Mouse (Mus musculus): ENCODE measurements around the gene Amph.
"Not testable (repeated sequence)": the region's sequence is repeated elsewhere in the genome, so short reads cannot be mapped to it uniquely, and the experiment has no call there.

Amph gene

DNA sequence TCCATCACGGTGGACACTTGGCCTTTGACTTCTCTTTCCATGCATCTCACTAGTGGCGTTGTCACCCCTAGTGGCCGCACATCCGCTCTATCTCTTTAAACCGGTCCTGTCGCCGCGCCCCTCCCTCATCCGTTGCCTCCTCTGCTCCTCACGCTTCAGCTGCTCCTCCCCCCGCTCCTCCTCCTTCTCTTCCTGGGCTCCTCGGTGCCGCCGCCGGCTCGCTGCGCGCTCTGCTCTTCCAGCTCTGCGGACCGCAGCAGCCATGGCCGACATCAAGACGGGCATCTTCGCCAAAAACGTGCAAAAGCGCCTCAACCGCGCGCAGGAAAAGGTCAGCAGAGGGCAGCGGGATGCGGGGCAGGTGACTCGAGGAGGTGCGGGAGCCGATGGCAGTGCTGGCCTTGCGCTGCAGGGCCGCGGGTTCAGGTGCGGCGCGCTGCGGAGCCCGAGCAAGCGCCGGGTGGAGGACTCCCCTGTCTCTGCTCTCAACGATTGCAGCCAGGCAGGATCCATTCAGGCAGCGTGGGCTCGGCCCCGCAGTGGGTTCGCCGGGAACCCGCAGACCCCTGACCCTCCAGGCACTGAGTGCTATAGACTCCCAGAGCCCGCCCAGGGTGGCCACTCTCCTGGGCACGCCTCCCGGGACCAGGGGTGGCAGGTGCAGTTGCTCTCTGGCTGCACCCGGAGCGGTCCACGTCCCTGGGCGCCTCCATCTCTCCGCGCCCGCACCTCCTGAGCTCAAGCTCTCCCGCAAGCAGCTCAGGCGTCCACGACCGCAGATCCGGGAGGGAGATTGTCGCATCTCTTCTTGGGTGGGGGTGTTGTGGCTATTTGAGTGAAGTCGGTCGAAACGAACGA lies at the start of gene Amph:
Gene Amph (plus strand): TSS at position 35 of the 858 bp plus-strand sequence.
- peak; percentile 89 to 90 for DNase-seq (ENCODE audit: low spot score in 2 of 2)

- DNase-seq (ENCODE audit: low spot score in 2 of 2), result no peak
These were observed 44.4 kb upstream of the Amph start for GRCm38 (mm10) chr13:18903623-18904022.

- DNase-seq (ENCODE audit: low spot score in 2 of 2), result no peak
These were observed 33.2 kb upstream of the Amph start for GRCm38 (mm10) chr13:18914774-18915173.

DNA sequence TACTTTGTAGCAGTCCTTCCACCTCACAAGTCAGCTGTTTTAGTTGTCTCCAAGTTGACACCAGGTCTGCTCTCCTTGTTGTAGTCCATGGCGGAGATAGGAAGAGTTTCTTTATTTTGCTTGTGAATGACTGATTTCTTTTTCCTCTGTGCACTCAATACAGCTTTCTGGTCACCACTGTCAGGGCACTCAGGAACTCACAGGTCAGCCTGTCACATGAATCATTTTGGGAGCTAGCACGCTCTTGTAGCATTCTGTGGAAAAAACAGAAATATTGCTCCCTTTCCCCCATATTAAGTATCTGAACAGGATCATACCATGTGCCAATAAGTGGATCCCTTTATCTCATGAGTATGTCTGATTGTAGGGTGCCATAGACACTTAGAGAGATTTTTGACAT lies 14.8 kb upstream of the Amph start:
- not testable (repeated sequence) for DNase-seq (ENCODE audit: low spot score in 2 of 2)

DNA sequence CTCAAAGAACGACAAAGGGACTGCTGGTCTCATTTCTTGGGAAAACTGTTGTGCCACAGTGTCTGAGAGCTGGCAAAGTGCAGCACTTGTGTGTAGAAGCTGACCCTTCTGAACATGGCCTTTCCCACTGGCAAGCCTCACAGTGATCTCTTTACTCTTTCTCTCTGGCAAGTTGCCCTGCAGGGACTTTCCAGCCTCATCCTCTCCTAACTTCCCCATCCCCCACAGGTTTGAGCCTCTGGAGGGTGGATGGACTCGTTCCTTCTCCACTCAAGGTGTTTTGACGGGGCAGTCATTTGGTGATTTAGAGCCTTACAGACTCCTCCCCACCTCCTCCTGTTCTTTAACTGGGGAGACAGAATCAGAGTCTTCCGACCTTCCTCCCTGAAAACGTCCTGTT lies 319 bp upstream of the Amph start:
- no peak for DNase-seq (ENCODE audit: low spot score in 2 of 2)

GRCm38 (mm10) chr13:18949029-18949350 lies 985 bp downstream of the Amph start:
- DNase-seq (ENCODE audit: low spot score in 2 of 2), result no peak

GRCm38 (mm10) chr13:18949626-18950200 lies 1.7 kb downstream of the Amph start:
- no peak for DNase-seq (ENCODE audit: low spot score in 2 of 2)

DNA sequence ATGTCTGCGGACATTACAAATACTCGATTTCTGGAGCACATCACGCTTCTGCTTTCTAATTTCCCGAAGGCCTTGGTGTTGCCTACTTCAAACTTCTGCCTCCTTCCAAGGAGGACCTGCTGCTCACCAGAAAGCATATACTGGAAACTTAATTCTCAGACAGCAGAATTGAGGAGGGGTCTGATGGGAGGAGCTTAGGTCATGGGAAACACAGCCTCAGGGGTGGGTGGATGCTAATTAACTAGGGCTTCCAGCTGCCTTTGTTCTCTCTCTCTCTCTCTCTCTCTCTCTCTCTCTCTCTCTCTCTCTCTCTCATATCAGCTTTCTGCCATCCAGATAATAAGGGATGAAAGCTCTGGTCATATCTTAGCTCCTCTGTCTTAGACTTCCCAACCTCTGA lies 5.6 kb downstream of the Amph start:
- DNase-seq (ENCODE audit: low spot score in 2 of 2), result no peak

GRCm38 (mm10) chr13:18956065-18956913 lies 8.3 kb downstream of the Amph start:
- no peak for DNase-seq (ENCODE audit: low spot score in 2 of 2)

DNA sequence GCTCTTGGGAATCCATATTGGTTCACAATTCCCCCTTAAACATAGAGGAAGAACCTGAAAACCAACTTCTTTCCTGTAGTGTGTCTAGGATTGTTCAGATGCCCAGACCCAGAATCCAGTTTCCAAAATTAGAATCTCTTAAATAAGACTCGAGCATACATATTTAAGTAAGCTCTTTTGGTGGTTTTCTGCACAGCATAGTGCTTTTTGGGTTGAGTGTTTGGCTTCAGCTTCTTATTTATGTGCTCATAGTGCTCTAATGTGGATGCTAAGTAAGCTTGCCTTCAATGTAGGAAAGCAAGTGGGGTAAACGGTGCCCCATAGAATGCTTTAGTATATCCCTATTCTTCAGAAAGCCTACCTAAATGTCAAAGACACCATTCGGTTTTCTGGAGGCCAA lies 9.0 kb downstream of the Amph start:
- peak in 1 of 2 experiments; percentile 28 for DNase-seq (ENCODE audit: low spot score in 2 of 2)

DNA sequence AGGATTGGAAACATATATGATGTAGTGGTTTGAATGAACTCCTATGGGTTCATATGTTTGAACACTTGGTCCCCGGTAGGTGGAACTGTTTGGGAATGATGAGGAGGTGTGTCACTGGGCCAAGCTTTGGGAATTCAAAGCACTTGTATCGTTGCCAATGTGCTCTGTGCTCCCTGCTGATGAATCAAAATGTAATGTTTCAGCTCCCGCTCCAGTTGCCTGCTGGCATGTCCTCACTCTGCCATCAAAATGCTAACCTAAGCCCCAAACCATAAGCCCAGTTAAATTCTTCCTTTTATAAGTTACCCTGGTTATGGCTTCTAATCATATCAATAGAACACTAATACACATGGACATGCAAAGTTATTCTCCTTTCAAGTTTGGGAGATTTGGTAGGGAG lies 24.6 kb downstream of the Amph start:
- DNase-seq (ENCODE audit: low spot score in 2 of 2), result no peak

DNA sequence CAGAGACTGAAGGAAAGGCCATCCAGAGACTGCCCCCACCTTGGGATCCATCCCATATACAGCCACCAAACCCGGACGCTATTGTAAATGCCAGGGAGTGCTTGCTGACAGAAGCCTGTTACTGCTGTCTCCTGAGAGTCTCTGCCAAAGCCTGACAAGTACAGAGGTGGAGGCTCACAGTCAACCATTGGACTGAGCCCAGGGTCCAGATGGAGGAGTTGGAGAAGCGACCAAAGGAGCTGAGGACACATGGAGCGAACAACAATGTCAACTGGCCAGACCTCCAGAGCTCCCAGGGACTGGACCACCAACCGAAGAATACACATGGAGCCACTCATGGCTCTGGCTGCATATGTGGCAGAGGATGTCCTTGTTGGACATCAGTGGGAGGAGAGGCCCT lies 26.3 kb downstream of the Amph start:
- DNase-seq (ENCODE audit: low spot score in 2 of 2), result no peak

- no peak for DNase-seq (ENCODE audit: low spot score in 2 of 2)
These were observed 39.3 kb downstream of the Amph start for GRCm38 (mm10) chr13:18987266-18987665.

GRCm38 (mm10) chr13:18988323-18988722 lies 40.3 kb downstream of the Amph start:
- no peak for DNase-seq (ENCODE audit: low spot score in 2 of 2)

GRCm38 (mm10) chr13:18989185-18989714 lies 41.2 kb downstream of the Amph start:
- DNase-seq (ENCODE audit: low spot score in 2 of 2), result no peak

- peak; percentile 58 to 75 for DNase-seq (ENCODE audit: low spot score in 2 of 2)
These were observed 54.5 kb downstream of the Amph start for GRCm38 (mm10) chr13:19002502-19002901.

- DNase-seq (ENCODE audit: low spot score in 2 of 2), result peak in 1 of 2 experiments; percentile 45
These were observed 56.4 kb downstream of the Amph start for GRCm38 (mm10) chr13:19004406-19004805.

DNA sequence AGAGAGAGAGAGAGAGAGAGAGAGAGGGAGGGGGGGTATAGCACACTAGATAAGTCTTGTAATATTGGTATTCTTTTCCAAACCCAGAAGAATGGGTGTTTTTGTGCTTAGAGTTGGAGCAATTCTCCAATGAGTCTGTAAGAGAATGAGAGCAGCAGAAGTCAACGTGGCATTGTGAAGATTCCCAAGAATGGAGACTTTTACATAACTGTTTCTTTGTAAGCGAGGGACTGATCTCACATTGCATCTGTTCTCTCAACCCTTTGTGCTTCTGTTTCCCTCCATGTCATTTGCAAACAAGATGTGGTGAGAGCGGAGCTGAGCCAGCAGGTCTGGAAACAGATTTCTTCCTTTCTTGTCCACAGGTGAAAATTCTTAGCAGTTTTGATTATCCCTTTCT lies 60.4 kb downstream of the Amph start:
- DNase-seq (ENCODE audit: low spot score in 2 of 2), result no peak

GRCm38 (mm10) chr13:19014825-19015375 lies 66.9 kb downstream of the Amph start:
- no peak for DNase-seq (ENCODE audit: low spot score in 2 of 2)

GRCm38 (mm10) chr13:19021529-19021928 lies 73.5 kb downstream of the Amph start:
- DNase-seq (ENCODE audit: low spot score in 2 of 2), result no peak

DNA sequence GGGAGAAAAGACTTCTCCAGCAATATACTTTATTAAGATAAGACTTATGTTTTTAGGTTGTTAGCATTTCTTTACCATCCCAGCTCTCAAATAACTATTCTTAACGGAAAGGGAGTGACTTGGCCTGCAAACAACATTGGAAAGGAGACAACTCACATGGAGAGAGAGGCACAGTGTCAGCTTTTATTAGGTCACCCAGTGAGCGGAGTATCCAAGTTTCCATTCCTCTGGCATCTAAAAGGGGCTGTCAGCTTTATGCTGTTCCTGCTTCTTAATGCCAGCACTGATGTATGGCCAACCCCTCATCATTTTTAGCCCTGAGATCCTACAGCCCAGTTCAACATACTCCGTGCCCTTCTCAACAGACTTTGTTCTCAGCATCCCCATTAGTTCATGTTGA lies 74.3 kb downstream of the Amph start:
- DNase-seq (ENCODE audit: low spot score in 2 of 2), result no peak

- no peak for DNase-seq (ENCODE audit: low spot score in 2 of 2)
These were observed 77.2 kb downstream of the Amph start for GRCm38 (mm10) chr13:19025091-19025688.

Data from frontal cortex, postnatal 36 days (tissue).